In the genomic region with DNA sequence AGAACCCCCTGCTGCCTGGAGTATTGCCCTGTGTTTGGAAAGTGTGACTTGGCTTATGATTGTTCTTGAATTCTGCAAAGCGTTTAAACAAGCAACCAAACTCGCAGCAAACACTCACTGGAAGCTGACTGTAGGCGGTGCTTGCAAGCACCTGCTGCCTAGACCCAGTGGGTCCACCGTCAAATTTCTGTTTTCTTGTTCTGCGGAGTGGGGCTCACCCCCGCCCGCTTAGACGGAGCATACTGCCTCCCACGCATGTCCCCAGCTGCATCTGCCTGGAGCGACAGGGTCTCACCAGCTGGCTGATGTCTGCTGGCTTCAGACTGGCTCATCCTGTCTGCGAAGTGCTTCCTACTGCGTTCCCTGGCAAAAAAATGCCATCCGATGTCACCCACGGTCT, we compare ENCODE assay signal across 8 mouse cellular contexts. TPM values are rescaled to one million over a fixed set of nuclear protein-coding genes. Genes with fewer than 3 reads are reported as not detected.
DNase-seq lines count a peak whose midpoint lies in the region; ATAC-seq and TF ChIP-seq lines count a peak whose summit lies in the region.

No protein-coding gene starts in this region.

- peak; percentile 66 for ATAC-seq in forebrain, embryonic 13.5 days
- ATAC-seq in hindbrain, embryonic 12.5 days (ENCODE audit: low FRiP score) = 0 out of 2 replicates have a peak, but pooled peaks have one; percentile 17
- no peak for ATAC-seq in liver, postnatal 0 days
- 0 out of 2 replicates have a peak, but pooled peaks have one; percentile 38 for ATAC-seq in neural tube, embryonic 15.5 days (ENCODE audit: low FRiP score)

- TF ChIP-seq CTCF in gastrocnemius, adult 2 months (IDR thresholded peaks at IDR 0.05) = no peak
- no peak for TF ChIP-seq CTCF in liver, postnatal 0 days (IDR thresholded peaks at IDR 0.05; ENCODE audit: low read depth)

- no peak for TF ChIP-seq EP300 in liver, postnatal 0 days (IDR thresholded peaks at IDR 0.05; ENCODE audit: low read depth)

- H3K9ac ChIP-seq in forebrain, embryonic 13.5 days = no peak overlapping the region
- H3K9ac ChIP-seq in hindbrain, embryonic 12.5 days = no peak overlapping the region
- no peak overlapping the region for H3K9ac ChIP-seq in liver, postnatal 0 days (replicated peaks)
- no peak overlapping the region for H3K9ac ChIP-seq in neural tube, embryonic 15.5 days (replicated peaks)

- DNase-seq in gastrocnemius, adult 2 months = peak; percentile 36
- no peak for DNase-seq in gastrocnemius, adult 8-10 months (ENCODE audit: low spot score in 2 of 2)
- peak; percentile 81 to 82 for DNase-seq in layer of hippocampus, adult 8-10 months (ENCODE audit: low spot score in 2 of 2)
- DNase-seq in liver, postnatal 0 days = peak; percentile 30
- peak; percentile 86 for DNase-seq in thymus, postnatal 4 days

- H3K27ac ChIP-seq in gastrocnemius, adult 2 months = peak overlapping the region; percentile 77
- no peak overlapping the region for H3K27ac ChIP-seq in forebrain, embryonic 13.5 days
- no peak overlapping the region for H3K27ac ChIP-seq in hindbrain, embryonic 12.5 days
- no peak overlapping the region for H3K27ac ChIP-seq in liver, postnatal 0 days (ENCODE audit: low read depth)
- H3K27ac ChIP-seq in neural tube, embryonic 15.5 days (replicated peaks) = no peak overlapping the region

- intact Hi-C loops in gastrocnemius, adult 2 months (cut with DNase I) = loop anchor here (5.0 kb wide), 1 partner anchor 38 kb away; no protein-coding TSS in a partner anchor

- no peaks in the 10 kb centered on the region for H3K9me3 ChIP-seq in forebrain, embryonic 13.5 days (replicated peaks)
- H3K9me3 ChIP-seq in hindbrain, embryonic 12.5 days (replicated peaks) = 0 out of 2 replicates have a peak, but pooled peaks cover 3% of the 10 kb centered on the region
- H3K9me3 ChIP-seq in liver, postnatal 0 days (ENCODE audit: low read length) = no peaks in the 10 kb centered on the region
- no peaks in the 10 kb centered on the region for H3K9me3 ChIP-seq in neural tube, embryonic 15.5 days (replicated peaks)

- peak overlapping the region; percentile 63 for H3K4me2 ChIP-seq in forebrain, embryonic 13.5 days
- H3K4me2 ChIP-seq in hindbrain, embryonic 12.5 days (replicated peaks) = peak overlapping the region; percentile 51
- H3K4me2 ChIP-seq in liver, postnatal 0 days (ENCODE audit: low read depth, low read length) = peak overlapping the region; percentile 64
- peak overlapping the region; percentile 69 for H3K4me2 ChIP-seq in neural tube, embryonic 15.5 days

- peak overlapping the region; percentile 77 for H3K4me3 ChIP-seq in gastrocnemius, adult 2 months
- peak overlapping the region; percentile 31; the same call in 1 of the 2 replicates for H3K4me3 ChIP-seq in forebrain, embryonic 13.5 days
- H3K4me3 ChIP-seq in hindbrain, embryonic 12.5 days = no peak overlapping the region
- 0 out of 2 replicates have a peak overlapping the region, but pooled peaks have one; percentile 4 for H3K4me3 ChIP-seq in liver, postnatal 0 days (ENCODE audit: low read depth, low read length)
- H3K4me3 ChIP-seq in neural tube, embryonic 15.5 days (replicated peaks) = peak overlapping the region; percentile 34

- peaks cover 25% of the 10 kb centered on the region for H3K27me3 ChIP-seq in forebrain, embryonic 13.5 days
- H3K27me3 ChIP-seq in hindbrain, embryonic 12.5 days = peaks cover 15% of the 10 kb centered on the region
- H3K27me3 ChIP-seq in liver, postnatal 0 days (ENCODE audit: insufficient read depth, low read length) = 0 out of 2 replicates have a peak, but pooled peaks cover 5% of the 10 kb centered on the region
- H3K27me3 ChIP-seq in neural tube, embryonic 15.5 days (replicated peaks) = peaks cover 10% of the 10 kb centered on the region; the same call in 1 of the 2 replicates

- 20% methylated on average over 14 of the region's 14 CpGs for WGBS in forebrain, embryonic 13.5 days
- 18% methylated on average over 14 of the region's 14 CpGs for WGBS in hindbrain, embryonic 12.5 days
- WGBS in liver, postnatal 0 days (ENCODE audit: insufficient replicate concordance) = 8% methylated on average over 14 of the region's 14 CpGs
- WGBS in neural tube, embryonic 15.5 days = 12% methylated on average over 14 of the region's 14 CpGs

- peaks cover 16% of the 10 kb centered on the region for H3K4me1 ChIP-seq in forebrain, embryonic 13.5 days
- peaks cover 26% of the 10 kb centered on the region for H3K4me1 ChIP-seq in hindbrain, embryonic 12.5 days
- peaks cover 8% of the 10 kb centered on the region; the same call in 1 of the 2 replicates for H3K4me1 ChIP-seq in liver, postnatal 0 days (ENCODE audit: insufficient read depth)
- peaks cover 16% of the 10 kb centered on the region for H3K4me1 ChIP-seq in neural tube, embryonic 15.5 days

- H3K36me3 ChIP-seq in forebrain, embryonic 13.5 days (ENCODE audit: poor library complexity, severe bottlenecking) = no peaks in the 10 kb centered on the region
- H3K36me3 ChIP-seq in hindbrain, embryonic 12.5 days = no peaks in the 10 kb centered on the region
- H3K36me3 ChIP-seq in liver, postnatal 0 days (replicated peaks; ENCODE audit: insufficient read depth, low read length) = no peaks in the 10 kb centered on the region
- H3K36me3 ChIP-seq in neural tube, embryonic 15.5 days = no peaks in the 10 kb centered on the region

RNA-seq across cellular contexts. Expression of gene Pgpep1l, which starts 0.5 kb away (rescaled TPM):
- total RNA-seq in gastrocnemius, adult 2 months (2021) = 1 to 10 TPM; 1.9 to 3.9 TPM
- 1 to 10 TPM; 3.6 to 4.9 (median 4.0) TPM for total RNA-seq in gastrocnemius, adult 8-10 months (2022)
- polyA plus RNA-seq in forebrain, embryonic 13.5 days (2015; fragmentation: Nextera tagmentation; extraction: Ambion mirVana) = not detected in 2 replicates
- polyA plus RNA-seq in hindbrain, embryonic 12.5 days (2016; fragmentation: Nextera tagmentation; extraction: Ambion mirVana) = not detected in 2 replicates
- total RNA-seq in layer of hippocampus, adult 8-10 months (2022) = 1 to 10 TPM; 2.7 to 5.4 (median 3.6) TPM
- not detected in 2 replicates for polyA plus RNA-seq in liver, postnatal 0 days (2015; fragmentation: Nextera tagmentation; extraction: Ambion mirVana)
- 0.66 TPM in 1 of 2 replicates, not detected in the other for polyA plus RNA-seq in neural tube, embryonic 15.5 days (2015; fragmentation: Nextera tagmentation; extraction: Ambion mirVana)

RNA-seq across cellular contexts. Expression of gene Fam169b, which starts 9.1 kb away (rescaled TPM):
- under 1 TPM in 1 of 2 experiments, not detected in 1; 0.08 TPM for total RNA-seq in gastrocnemius, adult 2 months (2021)
- under 1 TPM in 1 of 4 experiments, not detected in 3; 0.19 TPM for total RNA-seq in gastrocnemius, adult 8-10 months (2022)
- not detected in 2 replicates for polyA plus RNA-seq in forebrain, embryonic 13.5 days (2015; fragmentation: Nextera tagmentation; extraction: Ambion mirVana)
- polyA plus RNA-seq in hindbrain, embryonic 12.5 days (2016; fragmentation: Nextera tagmentation; extraction: Ambion mirVana) = 0.34 and 0.42 TPM in 2 replicates
- total RNA-seq in layer of hippocampus, adult 8-10 months (2022) = 1 to 10 TPM in 2 of 4 experiments, under 1 TPM in 2; 0.36 to 1.3 (median 0.81) TPM
- polyA plus RNA-seq in liver, postnatal 0 days (2015; fragmentation: Nextera tagmentation; extraction: Ambion mirVana) = 4.5 and 4.7 TPM in 2 replicates
- polyA plus RNA-seq in neural tube, embryonic 15.5 days (2015; fragmentation: Nextera tagmentation; extraction: Ambion mirVana) = 0.14 and 14.9 TPM in 2 replicates

Comparison
In these comparisons a context has a peak if more than half of its experiments do, and no peak if none do; other contexts are left out.
1. DNase-seq: peak in gastrocnemius, adult 2 months (single experiment), layer of hippocampus, adult 8-10 months (2 of 2), liver, postnatal 0 days (single experiment) and thymus, postnatal 4 days (single experiment); none in gastrocnemius, adult 8-10 months (0 of 2).
2. Peak in every context shown above with its lines, with median percentiles within 50 percentile points of each other: H3K4me2 ChIP-seq.